Mouse (Mus musculus) cerebellum, postnatal 36 days (tissue): ENCODE measurements around the gene Irx6.

ENCODE experiments used
- DNase-seq, 2 experiments: peaks; one replicate each; pipeline ENCODE4 v3.0.0; 2021 to 2022; ENCODE audit warnings: mixed read lengths in 2 of 2

The Irx6 gene

GRCm38 (mm10) chr8:92674244-92675128, at the start of gene Irx6:
Irx6 (plus strand) TSS chr8:92674288.
- DNase-seq, result no peak

- DNase-seq, result no peak
Measured at GRCm38 (mm10) chr8:92628711-92629650, 45.1 kb upstream of the Irx6 start.

GRCm38 (mm10) chr8:92633199-92633598, 40.9 kb upstream of the Irx6 start:
- no peak for DNase-seq

GRCm38 (mm10) chr8:92640820-92641219, 33.3 kb upstream of the Irx6 start:
- DNase-seq, result no peak

GRCm38 (mm10) chr8:92646637-92647036, 27.5 kb upstream of the Irx6 start:
- DNase-seq, result peak in 1 of 2 experiments; percentile 6

GRCm38 (mm10) chr8:92664207-92664606, 9.9 kb upstream of the Irx6 start:
- DNase-seq, result no peak

GRCm38 (mm10) chr8:92670236-92670635, 3.9 kb upstream of the Irx6 start:
- DNase-seq, result no peak

- no peak for DNase-seq
Measured at GRCm38 (mm10) chr8:92670656-92671195, 3.4 kb upstream of the Irx6 start.

- no peak for DNase-seq
Measured at GRCm38 (mm10) chr8:92671892-92672291, 2.2 kb upstream of the Irx6 start.

GRCm38 (mm10) chr8:92673101-92673500, 987 bp upstream of the Irx6 start:
- no peak for DNase-seq

- DNase-seq, result peak; percentile 12 to 27
Measured at GRCm38 (mm10) chr8:92673555-92674243, 389 bp upstream of the Irx6 start.

- no peak for DNase-seq
Measured at GRCm38 (mm10) chr8:92678407-92678806, 4.3 kb downstream of the Irx6 start.

GRCm38 (mm10) chr8:92697361-92697760, 23.3 kb downstream of the Irx6 start:
- DNase-seq, result no peak

GRCm38 (mm10) chr8:92698411-92698810, 24.3 kb downstream of the Irx6 start:
- no peak for DNase-seq

GRCm38 (mm10) chr8:92699922-92700540, 25.9 kb downstream of the Irx6 start:
- DNase-seq, result no peak

GRCm38 (mm10) chr8:92703375-92703774, 29.3 kb downstream of the Irx6 start:
- peak; percentile 8 to 19 for DNase-seq

GRCm38 (mm10) chr8:92706311-92706710, 32.2 kb downstream of the Irx6 start:
- DNase-seq, result no peak

GRCm38 (mm10) chr8:92713286-92713685, 39.2 kb downstream of the Irx6 start:
- no peak for DNase-seq

GRCm38 (mm10) chr8:92717418-92717817, 43.3 kb downstream of the Irx6 start:
- no peak for DNase-seq

GRCm38 (mm10) chr8:92718057-92718456, 44.0 kb downstream of the Irx6 start:
- DNase-seq, result no peak

GRCm38 (mm10) chr8:92721266-92721935, 47.3 kb downstream of the Irx6 start:
- DNase-seq, result peak; percentile 17 to 34

GRCm38 (mm10) chr8:92721936-92722321, 47.8 kb downstream of the Irx6 start:
- no peak for DNase-seq
